Mouse (Mus musculus) CD8-positive naive resting alpha-beta T cell, adult 2 months (primary cell): ENCODE measurements around the gene Cfhr2.
"Not testable (repeated sequence)": the region's sequence is repeated elsewhere in the genome, so short reads cannot be mapped to it uniquely, and the experiment has no call there.

ENCODE experiments used
- DNase-seq, 2 experiments: peaks; one replicate each; pipeline ENCODE4 v3.0.0; 2022; ENCODE audit warnings: low read depth in 2 of 2, low spot score in 2 of 2

Cfhr2 gene

DNA sequence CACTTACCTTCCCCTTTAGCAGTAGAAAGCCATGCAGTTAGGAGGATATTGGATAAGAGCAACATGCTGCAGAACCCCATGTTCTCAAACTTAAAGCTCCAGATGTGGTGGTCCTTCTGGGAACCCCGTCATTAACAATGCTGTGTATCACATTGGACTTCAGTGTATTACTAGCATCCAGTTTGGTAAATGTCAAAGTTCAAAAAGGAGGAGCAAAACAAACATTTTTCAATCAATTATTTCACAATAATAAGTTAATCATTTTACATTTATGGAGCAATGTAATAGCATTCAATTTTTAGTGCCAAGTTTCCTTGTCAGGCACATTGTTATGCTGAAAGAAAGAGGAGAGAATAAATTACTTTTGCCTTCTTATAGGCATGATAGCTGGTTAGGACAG lies at the start of gene Cfhr2:
Gene Cfhr2, minus strand, starts transcription at position 155 of the 400 bp plus-strand sequence.
- no peak for DNase-seq

DNA sequence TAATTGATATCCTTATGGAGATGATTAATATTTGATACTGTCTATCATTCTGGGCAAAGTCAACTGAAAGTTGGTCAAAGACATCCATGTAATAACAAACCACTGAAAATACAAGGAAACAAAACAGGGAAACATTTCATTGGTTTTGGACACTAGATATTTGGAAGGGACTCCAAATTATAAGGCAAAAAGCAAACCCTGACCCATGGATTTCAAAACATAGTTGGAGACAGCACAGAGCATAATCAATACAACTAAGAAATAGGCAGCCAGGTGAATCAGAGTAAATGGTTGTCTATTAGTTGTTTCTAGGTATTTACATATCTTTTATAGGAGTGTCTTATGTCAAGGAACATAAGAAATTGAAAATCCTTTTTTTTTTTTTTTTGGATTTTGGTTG lies 5.2 kb upstream of the Cfhr2 start:
- DNase-seq, result no peak

DNA sequence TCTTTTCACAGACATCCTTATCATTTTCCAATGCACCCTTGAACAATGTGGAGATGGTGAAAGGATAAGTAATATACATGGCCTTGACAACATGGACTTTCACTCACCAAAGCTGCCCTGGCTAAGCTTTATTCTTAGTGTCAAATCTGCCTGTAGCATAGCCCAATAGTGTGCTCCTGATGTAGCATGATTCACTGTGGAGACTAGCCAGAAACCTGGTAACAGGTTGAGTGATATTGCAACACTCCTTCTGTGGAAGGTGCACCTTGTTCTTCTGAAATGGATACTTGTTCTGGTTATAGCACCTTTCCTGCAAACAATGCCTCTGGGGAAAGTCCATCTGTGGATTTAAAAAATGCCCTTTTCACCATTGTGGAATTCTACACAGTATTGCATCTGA lies 1.7 kb upstream of the Cfhr2 start:
- no peak for DNase-seq

- DNase-seq, result no peak
Measured at GRCm38 (mm10) chr1:139839699-139840098, 18.8 kb downstream of the Cfhr2 start.

GRCm38 (mm10) chr1:139839290-139839689 lies 19.2 kb downstream of the Cfhr2 start:
- DNase-seq, result no peak

DNA sequence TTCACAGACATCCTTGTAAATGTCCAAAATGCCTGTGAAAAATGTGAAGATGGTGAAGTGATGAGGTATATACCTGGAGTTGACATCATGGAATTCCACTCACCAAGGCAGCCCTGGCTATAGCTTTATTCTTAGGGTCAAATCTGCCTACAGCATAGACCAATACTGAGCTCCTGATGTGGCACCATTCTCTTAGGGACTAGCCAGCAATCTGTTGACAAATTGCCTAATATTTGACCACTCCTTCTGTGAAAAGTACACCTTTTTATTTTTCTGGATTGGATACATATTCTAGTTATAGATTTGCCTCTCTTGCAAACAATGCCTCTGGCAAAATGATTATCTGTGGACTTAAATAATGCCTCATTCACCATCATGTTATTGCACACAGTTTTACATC lies 49.9 kb downstream of the Cfhr2 start:
- no peak for DNase-seq

DNA sequence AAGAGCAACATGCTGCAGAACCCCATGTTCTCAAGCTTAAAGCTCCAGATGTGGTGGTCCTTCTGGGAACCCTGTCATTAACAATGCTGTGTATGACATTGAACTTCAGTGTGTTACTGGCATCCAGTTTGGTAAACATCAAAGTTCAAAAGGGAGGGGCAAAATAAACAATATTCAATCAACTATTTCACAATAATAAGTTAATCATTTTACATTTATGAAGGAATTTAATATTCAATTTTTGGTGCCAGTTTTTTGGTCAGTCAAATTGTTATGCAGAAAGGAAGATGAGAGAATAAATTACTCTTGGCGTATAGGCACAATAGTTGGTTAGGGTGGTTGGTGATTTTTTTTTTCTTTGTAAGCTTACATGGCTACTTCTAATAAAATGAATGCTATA lies 77.4 kb downstream of the Cfhr2 start, which contains the start of gene Gm4788:
Gene Gm4788, minus strand, starts transcription at position 101 of the 400 bp plus-strand sequence.
- DNase-seq, result no peak

DNA sequence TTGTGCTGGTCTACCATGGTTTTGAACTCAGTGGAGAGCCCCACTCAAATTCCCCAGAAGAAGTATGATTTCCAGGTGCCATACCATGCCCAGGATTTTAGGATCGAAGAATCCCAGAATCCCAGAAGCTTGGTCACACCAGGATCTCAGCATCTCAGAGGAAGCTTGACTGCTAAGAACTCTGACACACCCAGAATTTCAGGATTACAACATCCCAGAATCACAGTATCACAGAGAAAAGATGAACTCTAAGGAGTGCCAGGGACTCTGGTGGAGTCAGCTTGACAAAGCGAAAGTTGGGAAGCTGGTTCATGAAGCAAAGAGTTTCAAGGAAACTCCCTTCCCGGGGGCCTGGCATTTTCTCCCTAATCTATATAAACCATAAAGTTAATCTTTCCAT lies 88.6 kb downstream of the Cfhr2 start:
- DNase-seq, result not testable (repeated sequence)
